Mouse (Mus musculus) lung, postnatal 0 days (tissue): ENCODE results near the gene Slc5a3.

Source experiments
- CTCF ChIP-seq: IDR thresholded peaks from 2 replicates; pipeline ENCODE4 v1.5.1; 2016; ENCODE audit warnings: antibody characterized with exemption, mild to moderate bottlenecking
- EP300 ChIP-seq: IDR thresholded peaks from 2 replicates; pipeline ENCODE4 v1.6.1; 2016; ENCODE audit warnings: antibody characterized with exemption, mild to moderate bottlenecking, control low read depth

DNA sequence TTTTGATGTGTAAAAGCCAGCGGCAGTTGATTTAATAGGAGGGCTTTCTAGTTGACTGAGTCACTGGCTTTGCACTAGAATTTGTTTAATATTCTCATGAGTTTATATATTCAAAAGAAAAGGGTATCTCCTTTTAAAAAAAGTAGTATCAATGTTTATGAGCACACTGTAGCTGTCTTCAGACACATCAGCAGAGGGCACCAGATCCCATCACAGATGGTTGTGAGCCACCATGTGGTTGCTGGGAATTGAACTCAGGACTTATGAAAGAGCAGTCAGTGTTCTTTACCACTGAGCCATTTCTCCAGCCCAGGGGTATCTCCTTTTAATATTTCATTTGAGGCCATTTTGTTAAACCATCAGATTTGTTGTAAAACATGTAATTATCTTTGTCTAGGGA is 4.7 kb downstream of the Slc5a3 start:
- no peak for TF ChIP-seq CTCF
- TF ChIP-seq EP300: no peak
